Mouse (Mus musculus) left cerebral cortex, postnatal 36 days (tissue): Measurements from ENCODE around the gene 1700092M07Rik. TPM values are rescaled to one million over a fixed set of nuclear protein-coding genes. Genes with fewer than 3 reads are reported as not detected.
A peak's percentile ranks its signal among the peaks of the same experiment; 100 is the strongest.
"Not testable (repeated sequence)": the region's sequence is repeated elsewhere in the genome, so short reads cannot be mapped to it uniquely, and the experiment has no call there.

Experiments
- DNase-seq, 2 experiments: peaks; one replicate each; pipeline ENCODE4 v3.0.0; 2021 to 2022; ENCODE audit warnings: low spot score in 2 of 2, mixed read lengths in 1 of 2
- intact Hi-C: fragments of 180-260 bp; cut with DNase I; formaldehyde crosslinking; loops from one replicate; pipeline ENCODE4 v1.15.1; 2025
- total RNA-seq, 2 experiments: library from RNA; stranded (reverse); gene quantifications; 2 replicates each; pipeline ENCODE4 v1.2.3; 2021

The 1700092M07Rik gene
- total RNA-seq, 2 experiments from 2014 or later = 3.4 TPM; not detected in 1

- intact Hi-C loops = loop anchor here (5.0 kb wide), 1 partner anchor 53 kb away; the partner anchor contains the start of gene Chrm1
Measured at GRCm38 (mm10) chr19:8714653-8715481, 25.7 kb upstream of the 1700092M07Rik start.

GRCm38 (mm10) chr19:8715868-8716766, 24.4 kb upstream of the 1700092M07Rik start:
- intact Hi-C loops = no loop called here
- no peak for DNase-seq

More at GRCm38 (mm10) chr19:8714653-8715481, 25.7 kb upstream of the 1700092M07Rik start:
- no peak for DNase-seq

GRCm38 (mm10) chr19:8716767-8717475, 23.6 kb upstream of the 1700092M07Rik start:
- no peak for DNase-seq
- intact Hi-C loops = no loop called here

- DNase-seq = peak in 1 of 2 experiments; percentile 21
- intact Hi-C loops = no loop called here
Measured at GRCm38 (mm10) chr19:8718357-8718756, 22.2 kb upstream of the 1700092M07Rik start.

- intact Hi-C loops, DNase-seq: not testable (repeated sequence)
Measured at GRCm38 (mm10) chr19:8719037-8719436, 21.5 kb upstream of the 1700092M07Rik start.

GRCm38 (mm10) chr19:8721378-8721777, 19.1 kb upstream of the 1700092M07Rik start:
- no peak for DNase-seq
- intact Hi-C loops = no loop called here

- intact Hi-C loops = no loop called here
- no peak for DNase-seq
Measured at GRCm38 (mm10) chr19:8722021-8722420, 18.5 kb upstream of the 1700092M07Rik start.

- DNase-seq = no peak
- intact Hi-C loops = no loop called here
Measured at GRCm38 (mm10) chr19:8722559-8722906, 18.0 kb upstream of the 1700092M07Rik start.

GRCm38 (mm10) chr19:8722907-8723573, 17.5 kb upstream of the 1700092M07Rik start, which contains the start of gene Slc3a2:
Gene Slc3a2, minus strand, starts transcription at chr19:8723369.
- peak; percentile 96 to 98 for DNase-seq
- intact Hi-C loops = no loop called here

GRCm38 (mm10) chr19:8723574-8724346, 16.8 kb upstream of the 1700092M07Rik start:
- intact Hi-C loops = no loop called here
- peak in 1 of 2 experiments; percentile 9 for DNase-seq

GRCm38 (mm10) chr19:8724392-8724791, 16.1 kb upstream of the 1700092M07Rik start:
- intact Hi-C loops = no loop called here
- DNase-seq = no peak

GRCm38 (mm10) chr19:8725081-8725613, 15.4 kb upstream of the 1700092M07Rik start:
- DNase-seq = no peak
- intact Hi-C loops = no loop called here

GRCm38 (mm10) chr19:8726609-8727390, 13.7 kb upstream of the 1700092M07Rik start:
- no peak for DNase-seq
- intact Hi-C loops = no loop called here

- no peak for DNase-seq
- intact Hi-C loops = no loop called here
Measured at GRCm38 (mm10) chr19:8727495-8728114, 12.9 kb upstream of the 1700092M07Rik start.

- intact Hi-C loops, DNase-seq: not testable (repeated sequence)
Measured at GRCm38 (mm10) chr19:8728335-8729099, 12.0 kb upstream of the 1700092M07Rik start.

- intact Hi-C loops = no loop called here
- DNase-seq = no peak
Measured at GRCm38 (mm10) chr19:8734334-8734733, 6.2 kb upstream of the 1700092M07Rik start.
